In genomic region chr7:142574826-142575351, GRCm38 (mm10) we compare ENCODE assay signal across 11 mouse cellular contexts. TPM values are rescaled to one million over a fixed set of nuclear protein-coding genes. Genes with fewer than 3 reads are reported as not detected.
DNase-seq lines count a peak whose midpoint lies in the region; ATAC-seq and TF ChIP-seq lines count a peak whose summit lies in the region.
"Had no signal": no experiment of that assay in that cellular context is flagged by ENCODE, and none has a peak within 500 bp of the region (broad histone marks: within the 10 kb centered on the region; RNA-seq: fewer than 3 reads in every experiment).

No protein-coding gene starts in this region.

- TF ChIP-seq CTCF in lung, embryonic 14.5 days (IDR thresholded peaks at IDR 0.05; ENCODE audit: low read depth), result no peak

- peak overlapping the region; percentile 90 for H3K9ac ChIP-seq in heart, embryonic 11.5 days (ENCODE audit: low read depth, low read length)
- H3K9ac ChIP-seq in lung, embryonic 14.5 days, result peak overlapping the region; percentile 9; the same call in 1 of the 2 replicates
- no peak overlapping the region; the same call in 1 of the 2 replicates for H3K9ac ChIP-seq in limb, embryonic 11.5 days (ENCODE audit: low read length)
- peak overlapping the region; percentile 83 for H3K9ac ChIP-seq in stomach, embryonic 16.5 days (ENCODE audit: low read length)

- H3K27ac ChIP-seq in heart, embryonic 11.5 days (ENCODE audit: low read depth, low read length), result peak overlapping the region; percentile 97
- peak overlapping the region; percentile 98 for H3K27ac ChIP-seq in lung, embryonic 14.5 days (ENCODE audit: low read depth)
- H3K27ac ChIP-seq in limb, embryonic 11.5 days (replicated peaks; ENCODE audit: low read depth, low read length), result peak overlapping the region; percentile 88
- peak overlapping the region; percentile 96 for H3K27ac ChIP-seq in stomach, embryonic 16.5 days (ENCODE audit: low read length)

- H3K27me3 ChIP-seq in heart, embryonic 11.5 days (ENCODE audit: control insufficient read depth, insufficient read depth, low read length), result no peaks in the 10 kb centered on the region
- H3K27me3 ChIP-seq in lung, embryonic 14.5 days (ENCODE audit: insufficient read depth, low read length), result no peaks in the 10 kb centered on the region
- H3K27me3 ChIP-seq in limb, embryonic 11.5 days (ENCODE audit: control insufficient read depth, insufficient read depth, low read length), result no peaks in the 10 kb centered on the region
- no peaks in the 10 kb centered on the region for H3K27me3 ChIP-seq in stomach, embryonic 16.5 days (ENCODE audit: control insufficient read depth, insufficient read depth, low read length)

- peaks cover 68% of the 10 kb centered on the region for H3K4me1 ChIP-seq in heart, embryonic 11.5 days (ENCODE audit: control insufficient read depth, insufficient read depth, low read length)
- H3K4me1 ChIP-seq in lung, embryonic 14.5 days (ENCODE audit: insufficient read depth), result peaks cover 50% of the 10 kb centered on the region
- peaks cover 56% of the 10 kb centered on the region for H3K4me1 ChIP-seq in limb, embryonic 11.5 days (ENCODE audit: control insufficient read depth, insufficient read depth, low read length)
- H3K4me1 ChIP-seq in stomach, embryonic 16.5 days (ENCODE audit: control insufficient read depth, insufficient read depth, low read length), result peaks cover 59% of the 10 kb centered on the region

- H3K36me3 ChIP-seq in heart, embryonic 11.5 days (ENCODE audit: control insufficient read depth, insufficient read depth, low read length), result no peaks in the 10 kb centered on the region
- H3K36me3 ChIP-seq in lung, embryonic 14.5 days (ENCODE audit: insufficient read depth), result peaks cover 6% of the 10 kb centered on the region
- H3K36me3 ChIP-seq in limb, embryonic 11.5 days (ENCODE audit: control insufficient read depth, insufficient read depth, low read length), result no peaks in the 10 kb centered on the region
- H3K36me3 ChIP-seq in stomach, embryonic 16.5 days (ENCODE audit: control insufficient read depth, insufficient read depth, low read length), result no peaks in the 10 kb centered on the region

- DNase-seq in heart, adult 9 months (ENCODE audit: low spot score in 2 of 2), result no peak
- DNase-seq in lung, embryonic 14.5 days, result no peak
- DNase-seq in lung, postnatal 25 days (ENCODE audit: low spot score), result no peak
- DNase-seq in limb, embryonic 11.5 days (ENCODE audit: low spot score), result no peak
- DNase-seq in spleen, adult 12 weeks (ENCODE audit: low spot score), result no peak
- DNase-seq in lung, postnatal 10 days, result no peak
- DNase-seq: B cell, adult 2 months; heart, postnatal 4 days; thymus, postnatal 25 days had no signal

- peak; percentile 29 for ATAC-seq in heart, embryonic 11.5 days (replicated peaks; ENCODE audit: insufficient number of reproducible peaks, low FRiP score, low TSS enrichment)
- no peak for ATAC-seq in lung, embryonic 14.5 days (ENCODE audit: insufficient read depth)
- ATAC-seq in limb, embryonic 11.5 days (ENCODE audit: insufficient number of reproducible peaks, low FRiP score, low TSS enrichment, low read depth), result 0 out of 2 replicates have a peak, but pooled peaks have one; percentile 2
- peak; percentile 12; the same call in 1 of the 2 replicates for ATAC-seq in stomach, embryonic 16.5 days (ENCODE audit: insufficient read depth, low FRiP score)

- peak overlapping the region; percentile 65 for H3K4me2 ChIP-seq in heart, embryonic 11.5 days
- H3K4me2 ChIP-seq in lung, embryonic 14.5 days, result peak overlapping the region; percentile 61
- peak overlapping the region; percentile 24; the same call in 1 of the 2 replicates for H3K4me2 ChIP-seq in limb, embryonic 11.5 days (ENCODE audit: low read depth, severe bottlenecking)
- H3K4me2 ChIP-seq in stomach, embryonic 16.5 days (ENCODE audit: low read depth, low read length), result peak overlapping the region; percentile 58

- no peaks in the 10 kb centered on the region for H3K9me3 ChIP-seq in heart, embryonic 11.5 days (replicated peaks; ENCODE audit: control insufficient read depth, low read length)
- H3K9me3 ChIP-seq in lung, embryonic 14.5 days (ENCODE audit: low read depth, low read length), result no peaks in the 10 kb centered on the region
- H3K9me3 ChIP-seq in limb, embryonic 11.5 days (ENCODE audit: control insufficient read depth, low read length), result no peaks in the 10 kb centered on the region; the same call in 1 of the 2 replicates
- no peaks in the 10 kb centered on the region for H3K9me3 ChIP-seq in stomach, embryonic 16.5 days (replicated peaks; ENCODE audit: control insufficient read depth, low read length)

- peak overlapping the region; percentile 57; the same call in 1 of the 2 replicates for H3K4me3 ChIP-seq in heart, embryonic 11.5 days (ENCODE audit: low read depth, low read length)
- no peak overlapping the region for H3K4me3 ChIP-seq in lung, embryonic 14.5 days (ENCODE audit: low read depth, low read length)
- H3K4me3 ChIP-seq in limb, embryonic 11.5 days (ENCODE audit: low read depth, low read length), result peak overlapping the region; percentile 56; the same call in 1 of the 2 replicates
- peak overlapping the region; percentile 58; the same call in 1 of the 2 replicates for H3K4me3 ChIP-seq in stomach, embryonic 16.5 days (replicated peaks; ENCODE audit: low read length)

- 44% methylated on average over 9 of the region's 9 CpGs for WGBS in heart, embryonic 11.5 days (ENCODE audit: insufficient replicate concordance)
- WGBS in lung, embryonic 14.5 days, result 47% methylated on average over 9 of the region's 9 CpGs
- WGBS in limb, embryonic 11.5 days, result 47% methylated on average over 9 of the region's 9 CpGs
- 41% methylated on average over 9 of the region's 9 CpGs for WGBS in stomach, embryonic 16.5 days

RNA-seq across cellular contexts. Expression of gene Mrpl23, which starts 42.4 kb away (rescaled TPM):
- 15.4 and 19.3 TPM in 2 replicates for polyA plus RNA-seq in heart, embryonic 11.5 days (2014; fragmentation: Nextera tagmentation; extraction: Ambion mirVana)
- 20.3 and 31.0 TPM in 2 replicates for polyA plus RNA-seq in lung, embryonic 14.5 days (2014; fragmentation: Nextera tagmentation; extraction: Ambion mirVana)
- 17.8 and 19.7 TPM in 2 replicates for polyA plus RNA-seq in limb, embryonic 11.5 days (2014; fragmentation: Nextera tagmentation; extraction: Ambion mirVana)
- polyA plus RNA-seq in stomach, embryonic 16.5 days (2015; fragmentation: Nextera tagmentation; extraction: Ambion mirVana), result 16.2 and 30.7 TPM in 2 replicates
